Mouse (Mus musculus) myocyte (in vitro differentiated cells): ENCODE measurements at regions not wholly inside any gene's neighbourhood (a gene's known extent, or its start where the extent isn't known, plus 50 kb on each side); places are given as distances from the start of the nearest gene placed in this dataset.

ENCODE experiments used
- CEBPB ChIP-seq: IDR thresholded peaks from 2 replicates; pipeline ENCODE4 v1.6.1; 2011; ENCODE audit warnings: mild to moderate bottlenecking, moderate library complexity; ENCODE audit not compliant: poor library complexity, insufficient read depth, severe bottlenecking
- E2F4 ChIP-seq: IDR thresholded peaks from one replicate; pipeline ENCODE4 v1.6.1; 2011; ENCODE audit warnings: mild to moderate bottlenecking, control low read depth, moderate library complexity; ENCODE audit not compliant: insufficient read depth
- MAX ChIP-seq: IDR thresholded peaks from one replicate; pipeline ENCODE4 v1.6.1; 2011; ENCODE audit warnings: low read depth, mild to moderate bottlenecking, control low read depth
- MYOD1 ChIP-seq, 3 experiments: IDR thresholded peaks; one replicate each; pipeline ENCODE4 v1.6.1; 2011; ENCODE audit warnings: control low read depth in 2 of 3, low read depth in 2 of 3, mild to moderate bottlenecking in 2 of 3, moderate library complexity in 1 of 3; ENCODE audit not compliant: insufficient read length in 2 of 3, control insufficient read depth in 1 of 3
- MYOG ChIP-seq, 3 experiments: IDR thresholded peaks; one replicate each; pipeline ENCODE4 v1.6.1; 2011; ENCODE audit warnings: control low read depth in 2 of 3, low read depth in 2 of 3, mild to moderate bottlenecking in 2 of 3; ENCODE audit not compliant: insufficient read length in 2 of 3, control insufficient read depth in 1 of 3, insufficient read depth in 1 of 3
- POLR2A ChIP-seq: IDR thresholded peaks from one replicate; pipeline ENCODE4 v1.6.1; 2011; ENCODE audit warnings: low read depth, mild to moderate bottlenecking, control low read depth, moderate library complexity; ENCODE audit not compliant: insufficient read length
- POLR2AphosphoS2 ChIP-seq: IDR thresholded peaks from one replicate; pipeline ENCODE4 v1.6.1; 2011; ENCODE audit warnings: low read depth, control low read depth; ENCODE audit not compliant: insufficient read length
- REST ChIP-seq: IDR thresholded peaks from one replicate; pipeline ENCODE4 v1.6.1; 2011; ENCODE audit warnings: mild to moderate bottlenecking, control low read depth, moderate library complexity; ENCODE audit not compliant: insufficient read depth, insufficient read length
- SRF ChIP-seq: IDR thresholded peaks from one replicate; pipeline ENCODE4 v1.6.1; 2011; ENCODE audit warnings: low read depth; ENCODE audit not compliant: control insufficient read depth, insufficient read length
- TCF12 ChIP-seq: IDR thresholded peaks from one replicate; pipeline ENCODE4 v1.6.1; 2011; ENCODE audit warnings: mild to moderate bottlenecking, control low read depth; ENCODE audit not compliant: poor library complexity, insufficient read depth, severe bottlenecking
- TCF3 ChIP-seq: IDR thresholded peaks from one replicate; pipeline ENCODE4 v1.6.1; 2011; ENCODE audit warnings: low read depth, control low read depth; ENCODE audit not compliant: insufficient read length
- USF1 ChIP-seq: IDR thresholded peaks from one replicate; pipeline ENCODE4 v1.6.1; 2011; ENCODE audit warnings: low read depth, mild to moderate bottlenecking, control low read depth, moderate library complexity

DNA sequence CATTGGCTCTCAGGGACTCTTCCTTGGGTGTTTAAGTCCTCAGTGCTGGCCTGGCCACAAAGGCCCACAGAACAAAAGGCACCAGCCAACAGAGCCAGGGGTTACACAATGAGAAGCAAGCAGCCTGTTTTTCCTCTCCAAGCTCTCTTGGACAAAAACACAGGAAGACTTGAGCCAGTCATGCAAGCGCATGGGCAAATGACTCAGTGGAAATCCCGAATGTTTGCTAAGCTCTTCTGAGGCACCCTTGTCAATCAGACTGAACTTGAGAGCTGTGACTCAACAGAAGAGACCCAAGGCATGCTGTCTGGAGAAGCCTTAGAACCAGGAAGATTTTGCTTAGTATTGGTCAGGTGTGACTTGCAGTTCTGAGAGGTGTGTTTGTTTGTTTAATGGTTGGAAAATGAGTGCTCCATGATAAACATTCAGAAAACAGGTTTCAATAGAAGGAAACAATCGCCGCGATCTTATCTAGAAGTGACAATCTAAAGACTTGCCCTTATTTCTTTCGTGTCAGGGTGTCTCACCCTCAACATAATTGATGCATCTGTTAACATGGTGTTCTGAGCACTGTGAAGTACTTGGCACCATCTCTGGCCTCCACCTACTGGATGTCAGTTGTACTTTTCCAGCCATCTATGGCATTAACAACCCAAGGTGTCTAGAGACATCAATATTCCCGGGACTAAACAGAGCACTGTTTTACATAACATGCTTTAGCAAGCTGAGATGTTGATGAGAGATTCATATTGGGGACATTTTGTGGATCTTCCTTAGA is 124.0 kb upstream of the Tmc1 start:
- TF ChIP-seq USF1 (no peak), POLR2A (no peak), MYOG (IDR thresholded peaks at IDR 0.05; ENCODE audit: control insufficient read depth in 1 of 3, insufficient read depth in 1 of 3, insufficient read length in 2 of 3, low read depth in 2 of 3) (no peak), MYOD1 (IDR thresholded peaks at IDR 0.05; ENCODE audit: control insufficient read depth in 1 of 3, insufficient read length in 2 of 3, low read depth in 2 of 3) (no peak), SRF (no peak), MAX (no peak), TCF12 (no peak), REST (no peak), POLR2AphosphoS2 (no peak), TCF3 (no peak), E2F4 (no peak), CEBPB (no peak)
